Comparison of ENCODE assay signal across 8 mouse cellular contexts in the genomic region with DNA sequence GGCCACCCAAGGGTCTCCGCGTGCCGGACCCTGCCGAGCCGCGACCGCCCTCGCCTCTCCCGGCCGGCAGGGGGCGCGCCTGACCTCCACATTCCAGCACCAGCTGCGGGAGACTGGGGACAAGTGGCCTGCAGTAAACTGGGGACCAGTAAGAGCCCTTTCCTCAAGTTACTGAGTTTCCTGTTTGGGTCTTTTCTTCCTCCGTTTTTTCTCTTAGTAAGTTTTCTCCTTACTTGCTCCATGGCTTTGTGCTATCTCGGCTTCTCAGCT. TPM values are rescaled to one million over a fixed set of nuclear protein-coding genes. Genes with fewer than 3 reads are reported as not detected.
A peak's percentile ranks its signal among the peaks of the same experiment; 100 is the strongest.
DNase-seq lines count a peak whose midpoint lies in the region; ATAC-seq and TF ChIP-seq lines count a peak whose summit lies in the region.

No protein-coding gene starts in this region.

- peak overlapping the region; percentile 66 for H3K4me2 ChIP-seq in forebrain, embryonic 12.5 days

- TF ChIP-seq CTCF in E14TG2a.4 (conservative IDR thresholded peaks at IDR 0.05; ENCODE audit: low read length) = no peak; the same call in 1 of the 2 replicates

- peak overlapping the region; percentile 95 for H3K9ac ChIP-seq in forebrain, embryonic 12.5 days

- H3K4me1 ChIP-seq in E14TG2a.4 (replicated peaks; ENCODE audit: low read depth, low read length) = peaks cover 28% of the 10 kb centered on the region
- peaks cover 16% of the 10 kb centered on the region for H3K4me1 ChIP-seq in forebrain, embryonic 12.5 days

- H3K36me3 ChIP-seq in E14TG2a.4 (ENCODE audit: insufficient read depth, low read length) = peaks cover 30% of the 10 kb centered on the region
- H3K36me3 ChIP-seq in forebrain, embryonic 12.5 days (replicated peaks) = 0 out of 2 replicates have a peak, but pooled peaks cover 4% of the 10 kb centered on the region

- peak; percentile 87 for ATAC-seq in forebrain, embryonic 12.5 days (ENCODE audit: low FRiP score)
- ATAC-seq in neutrophil, adult 5-6 weeks (ENCODE audit: extremely low read depth, insufficient number of reproducible peaks, low FRiP score, poor library complexity, severe bottlenecking) = peak; percentile 45; the same call in 1 of the 2 replicates

- WGBS in forebrain, embryonic 12.5 days = 1% methylated on average over 15 of the region's 15 CpGs

- no peaks in the 10 kb centered on the region for H3K9me3 ChIP-seq in E14TG2a.4 (ENCODE audit: low read length)
- no peaks in the 10 kb centered on the region for H3K9me3 ChIP-seq in forebrain, embryonic 12.5 days

- H3K4me3 ChIP-seq in E14TG2a.4 (replicated peaks; ENCODE audit: low read length) = peak overlapping the region; percentile 95
- H3K4me3 ChIP-seq in forebrain, embryonic 12.5 days (replicated peaks) = peak overlapping the region; percentile 79

- DNase-seq in c-Kit-positive CD71-positive TER-119-negative erythroid progenitor cells, embryonic 14.5 days (ENCODE audit: low read depth) = peak; percentile 57
- peak; percentile 92 to 94 for DNase-seq in heart, postnatal 10 days
- DNase-seq in layer of hippocampus, adult 11-12 months (ENCODE audit: low spot score) = peak; percentile 90
- DNase-seq in lung, adult 18-20 months = peak; percentile 81 to 85
- DNase-seq in thymus, adult 18-20 months = peak; percentile 52 to 55

- intact Hi-C loops in heart, postnatal 10 days (cut with DNase I) = loop anchor here (1.0 to 5.0 kb wide), 5 partner anchors 74 to 960 kb away; no protein-coding TSS in a partner anchor

- H3K27me3 ChIP-seq in E14TG2a.4 (ENCODE audit: insufficient read depth, low read length) = no peaks in the 10 kb centered on the region
- H3K27me3 ChIP-seq in forebrain, embryonic 12.5 days = no peaks in the 10 kb centered on the region

- H3K27ac ChIP-seq in forebrain, embryonic 12.5 days = peak overlapping the region; percentile 95

RNA-seq across cellular contexts. Expression of a gene that starts 0.6 kb away (rescaled TPM):
- 19.3 and 19.6 TPM in 2 replicates for polyA plus RNA-seq in forebrain, embryonic 12.5 days (2016; fragmentation: Nextera tagmentation; extraction: Ambion mirVana)
- total RNA-seq in heart, postnatal 10 days (2021) = 10 to 100 TPM in 1 of 2 experiments, 1 to 10 TPM in 1; 6.7 to 10.6 TPM
- 4.1 and 5.0 TPM in 2 replicates for total RNA-seq in neutrophil, adult 5-6 weeks (2017)

Comparison
In these comparisons a context has a peak if more than half of its experiments do, and no peak if none do; other contexts are left out.
1. Peak in every context shown above with its lines: DNase-seq, ATAC-seq, H3K4me3 ChIP-seq and H3K27ac ChIP-seq.